Mouse (Mus musculus): ENCODE data around the gene Cmtm1. TPM values are rescaled to one million over a fixed set of nuclear protein-coding genes. Genes with fewer than 3 reads are reported as not detected.

Cmtm1 gene
- polyA plus RNA-seq (2017; shearing (Covaris generic)) = not detected

DNA sequence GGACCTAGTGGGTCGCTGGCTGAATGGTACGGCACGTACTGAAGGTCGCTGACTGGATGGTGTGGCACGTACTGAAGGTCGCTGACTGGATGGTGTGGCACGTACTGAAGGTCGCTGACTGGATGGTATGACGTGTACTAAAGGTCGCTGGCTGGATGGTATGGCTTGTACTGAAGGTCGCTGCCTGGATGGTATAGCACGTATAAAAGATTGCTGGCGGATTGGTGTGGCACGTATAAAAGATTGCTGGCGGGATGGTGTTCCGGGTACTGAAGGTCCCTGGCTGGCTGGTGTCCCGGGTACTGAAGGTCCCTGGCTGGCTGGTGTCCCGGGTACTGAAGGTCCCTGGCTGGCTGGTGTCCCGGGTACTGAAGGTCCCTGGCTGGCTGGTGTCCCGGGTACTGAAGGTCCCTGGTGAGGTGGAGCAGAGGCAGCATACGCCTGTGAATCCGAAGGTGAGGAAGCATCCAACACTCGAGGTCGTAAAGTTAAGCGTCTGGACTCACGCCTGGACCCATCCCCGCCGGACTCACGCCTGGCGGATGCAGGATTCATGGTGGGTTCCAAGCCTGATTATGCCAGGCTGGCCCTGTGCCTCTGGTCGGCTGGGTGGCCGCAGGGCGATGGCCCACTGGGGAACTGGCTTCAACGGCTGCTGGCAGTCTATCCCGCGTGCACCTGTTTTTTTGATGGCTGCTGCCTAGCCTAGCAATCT, at the start of gene Cmtm1, which contains the start of gene Gm45711:
TSS of gene Cmtm1 (minus strand) at position 705 of the 715 bp plus-strand sequence.
TSS of gene Gm45711 (minus strand) at position 641 of the 715 bp plus-strand sequence.

DNA sequence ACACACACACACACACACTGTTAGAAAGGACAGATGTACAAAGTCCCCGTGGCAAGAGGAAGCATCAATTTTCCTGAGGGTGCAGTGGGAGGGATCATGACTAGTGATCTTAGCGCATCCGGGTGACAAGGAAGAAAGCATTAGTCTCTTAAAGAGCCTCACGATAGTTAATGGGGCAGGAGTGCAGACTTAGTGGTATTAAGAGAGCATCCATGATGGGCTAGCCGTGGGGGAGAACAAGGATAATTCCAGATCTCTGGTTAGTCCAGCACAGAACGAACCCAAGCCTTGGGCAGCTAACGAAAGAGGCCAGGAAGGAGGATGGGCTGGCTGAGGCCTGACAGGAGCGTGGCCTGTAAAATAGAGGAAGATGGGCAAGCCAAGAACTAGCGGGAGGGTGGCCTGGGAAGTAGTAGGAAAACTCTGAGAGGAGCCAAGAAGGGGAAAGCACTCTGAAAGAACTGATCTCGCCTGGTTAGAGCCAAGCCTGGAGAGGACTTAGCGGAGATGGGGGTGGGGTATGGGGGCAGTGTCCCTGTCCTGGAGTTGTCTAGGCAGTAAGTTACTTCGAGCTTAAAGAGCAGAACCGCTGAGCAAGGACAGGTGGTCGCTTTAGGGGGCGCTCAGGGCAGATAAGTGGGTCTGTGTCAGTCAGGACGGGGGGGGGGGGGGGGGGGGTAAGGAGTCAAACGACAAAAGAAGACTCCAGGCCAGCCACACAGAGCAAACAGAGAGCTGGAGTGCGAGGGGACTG, 29.5 kb upstream of the Cmtm1 start, which contains the start of gene Cmtm3:
TSS of gene Cmtm3 (plus strand) at position 182 of the 754 bp plus-strand sequence.

DNA sequence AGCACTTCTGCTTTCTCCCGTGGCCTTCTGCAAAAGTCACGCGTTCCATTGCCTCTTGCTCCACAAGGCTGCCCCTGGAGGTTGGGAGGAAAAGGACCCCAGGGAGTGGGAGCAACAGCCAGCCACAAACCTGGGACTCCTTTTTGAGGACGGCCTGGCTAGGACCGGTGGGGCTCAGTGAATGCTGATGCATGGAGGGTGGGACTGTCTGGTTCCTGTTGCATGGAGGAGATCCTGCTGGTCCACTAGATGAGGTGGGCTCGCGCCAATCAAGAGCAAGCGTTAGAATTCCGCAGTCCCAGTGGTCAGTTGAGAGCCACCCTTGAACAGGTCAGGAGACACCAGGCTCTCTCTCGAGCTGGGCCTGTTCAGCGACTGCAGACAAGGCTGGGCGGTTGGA, 12.0 kb upstream of the Cmtm1 start, which contains the start of gene Cmtm2b:
TSS of gene Cmtm2b (plus strand) at position 301 of the 400 bp plus-strand sequence.

DNA sequence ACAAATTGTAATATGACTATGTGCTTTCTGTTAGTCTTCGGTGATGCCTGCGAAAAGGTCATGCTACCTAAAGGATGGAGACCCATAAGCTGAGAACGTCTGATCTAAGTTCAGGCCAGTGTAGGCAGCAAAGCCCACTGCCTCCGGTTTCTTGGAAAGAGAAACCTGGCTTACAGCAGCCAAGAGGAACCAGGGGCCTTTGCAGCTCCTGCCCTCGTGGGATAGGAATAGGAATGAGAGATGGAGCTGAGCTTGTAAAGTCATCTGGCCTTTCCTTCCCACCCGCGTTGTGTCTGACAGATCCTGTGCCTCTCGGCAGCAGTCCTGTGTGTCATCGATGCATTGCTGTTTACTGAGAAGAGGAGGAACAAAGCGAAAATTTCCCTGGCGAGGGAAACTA, 11.3 kb upstream of the Cmtm1 start, which contains the start of gene Gm11020:
TSS of gene Gm11020 (plus strand) at position 301 of the 400 bp plus-strand sequence.

GRCm38 (mm10) chr8:104293081-104293480, 16.9 kb downstream of the Cmtm1 start, which contains the start of gene Cmtm2a:
TSS of gene Cmtm2a (minus strand) at chr8:104293181.

GRCm38 (mm10) chr8:104250439-104251367, 59.2 kb downstream of the Cmtm1 start, which contains the start of gene Cklf:
TSS of gene Cklf (plus strand) at chr8:104250861.

GRCm38 (mm10) chr8:104248276-104248675, 61.7 kb downstream of the Cmtm1 start, which contains the start of gene Tk2:
TSS of gene Tk2 (minus strand) at chr8:104248558.

Other genes with a start within 250 kb of the Cmtm1 start
- 0.85 TPM for gene Cdh5, start 208.5 kb downstream of the Cmtm1 start, polyA plus RNA-seq (2017; shearing (Covaris generic))
- 1.0 TPM for gene Bean1, start 139.7 kb downstream of the Cmtm1 start, polyA plus RNA-seq (2017; shearing (Covaris generic))
- 60.2 TPM for gene Tk2, start 61.6 kb downstream of the Cmtm1 start, polyA plus RNA-seq (2017; shearing (Covaris generic))
- 71.4 TPM for gene Cklf, start 59.3 kb downstream of the Cmtm1 start, polyA plus RNA-seq (2017; shearing (Covaris generic))
- not detected for gene Cmtm2a, start 17.0 kb downstream of the Cmtm1 start, polyA plus RNA-seq (2017; shearing (Covaris generic))
- not detected for gene Gm45711, start 64 bp downstream of the Cmtm1 start, polyA plus RNA-seq (2017; shearing (Covaris generic))
- not detected for gene Gm11020, start 11.4 kb upstream of the Cmtm1 start, polyA plus RNA-seq (2017; shearing (Covaris generic))
- not detected for gene Cmtm2b, start 12.1 kb upstream of the Cmtm1 start, polyA plus RNA-seq (2017; shearing (Covaris generic))
- gene Cmtm3, start 29.3 kb upstream of the Cmtm1 start, polyA plus RNA-seq (2017; shearing (Covaris generic)) = 5.7 TPM
- 0.87 TPM for gene Cmtm4, start 85.7 kb upstream of the Cmtm1 start, polyA plus RNA-seq (2017; shearing (Covaris generic))
- gene Dync1li2, start 132.9 kb upstream of the Cmtm1 start, polyA plus RNA-seq (2017; shearing (Covaris generic)) = 50.4 TPM
- 0.49 TPM for gene Terb1, start 199.8 kb upstream of the Cmtm1 start, polyA plus RNA-seq (2017; shearing (Covaris generic))
- gene Nae1, start 224.5 kb upstream of the Cmtm1 start, polyA plus RNA-seq (2017; shearing (Covaris generic)) = 77.4 TPM
- gene Car7, start 224.5 kb upstream of the Cmtm1 start, polyA plus RNA-seq (2017; shearing (Covaris generic)) = 4.0 TPM